Mouse (Mus musculus): ENCODE measurements around the gene Zbtb49. TPM values are rescaled to one million over a fixed set of nuclear protein-coding genes. Genes with fewer than 3 reads are reported as not detected.

The Zbtb49 gene
- total RNA-seq (2014; rRNA removed) = 32.3 and 40.5 TPM in 2 replicates
- polyA plus RNA-seq (2015; fragmentation: Nextera tagmentation; extraction: Ambion mirVana) = 10.3 and 13.9 TPM in 2 replicates

DNA sequence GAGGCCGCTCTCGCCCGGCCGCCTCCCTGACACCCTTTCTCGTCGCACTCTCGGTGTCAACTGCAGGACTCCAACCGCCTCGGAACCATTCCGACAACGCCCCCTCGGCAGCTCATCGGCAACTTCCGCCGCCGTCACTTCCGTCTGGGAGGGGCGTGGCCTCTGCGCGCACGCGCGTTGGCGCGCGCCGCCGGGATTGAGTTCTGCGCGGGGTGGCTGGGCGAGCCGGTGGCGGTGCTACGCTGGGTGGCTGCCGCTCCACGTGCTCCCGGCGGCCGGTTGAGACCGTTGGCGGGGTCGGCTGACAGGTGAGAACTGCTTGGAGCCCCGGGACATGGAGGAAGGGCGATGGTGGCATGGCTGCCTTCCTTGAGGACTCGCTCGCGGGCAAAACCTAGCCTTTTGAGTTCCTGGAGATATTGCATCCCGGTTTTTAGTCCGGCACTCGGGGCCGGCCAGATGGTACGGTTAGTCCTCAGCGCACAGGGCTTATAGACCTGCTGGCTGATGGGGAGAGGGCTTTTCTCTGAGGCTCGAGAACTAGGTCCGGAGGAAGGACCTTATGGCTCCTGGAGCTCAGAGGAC lies at the start of gene Zbtb49, which contains the start of gene Lyar:
Gene Zbtb49 (minus strand): TSS at position 130 of the 585 bp plus-strand sequence.
Gene Lyar (plus strand): TSS at position 143 of the 585 bp plus-strand sequence.
- Histone ChIP-seq H3K9me3 (ENCODE audit: low read length) (no peaks in the 10 kb centered on the region), H3K27me3 (ENCODE audit: insufficient read depth, low read length) (no peaks in the 10 kb centered on the region), H3K4me2 (ENCODE audit: low read depth) (peak within 1 kb of the TSS; percentile 86), H3K4me3 (ENCODE audit: low read depth, low read length) (peak within 1 kb of the TSS; percentile 75), H3K9ac (peak within 1 kb of the TSS; percentile 81), H3K36me3 (ENCODE audit: insufficient read depth) (peaks cover 14% of the 10 kb centered on the region), H3K4me1 (ENCODE audit: insufficient read depth) (peaks cover 8% of the 10 kb centered on the region), H3K27ac (ENCODE audit: low read depth, low read length) (peak within 1 kb of the TSS; percentile 93)
- DNase-seq = peak; percentile 96
- ATAC-seq = peak; percentile 95
- WGBS = under 1% methylated on average over 55 of the region's 55 CpGs
- TF ChIP-seq CTCF (IDR thresholded peaks at IDR 0.05; ENCODE audit: low read depth) = no peak; the same call in 1 of the 2 replicates

DNA sequence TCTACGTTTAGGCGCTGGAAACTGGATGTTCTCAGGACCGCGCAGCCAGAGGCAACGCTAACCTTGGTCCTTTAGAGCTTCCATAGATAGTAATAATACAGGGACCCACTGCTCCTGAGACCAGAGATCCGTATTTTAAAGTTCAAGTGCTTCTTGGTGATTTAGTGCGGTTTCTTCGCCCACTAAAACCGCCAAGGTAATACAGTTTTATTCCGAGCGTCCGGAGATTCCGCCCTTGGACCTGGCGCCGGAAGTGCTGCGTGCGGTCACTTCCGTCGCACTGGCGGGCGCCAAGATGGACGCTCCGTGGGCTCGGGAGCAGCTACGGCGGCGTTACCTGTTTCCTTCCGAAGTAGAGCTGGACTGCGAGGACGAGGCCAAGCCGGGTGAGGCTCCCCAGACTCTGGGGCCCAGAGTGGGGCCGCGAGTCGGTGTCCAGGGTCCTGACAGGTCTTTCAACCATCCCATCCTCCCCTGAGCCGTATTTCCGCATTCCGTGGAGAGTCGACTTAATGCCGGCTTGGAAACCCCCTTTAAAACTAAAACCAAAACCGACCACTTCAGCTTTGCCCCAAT lies 39.9 kb upstream of the Zbtb49 start, which contains the start of gene Tmem128:
Gene Tmem128 (plus strand): TSS at position 79 of the 576 bp plus-strand sequence.
- H3K4me2 ChIP-seq (ENCODE audit: low read depth) = peak within 1 kb of the TSS; percentile 85
- H3K4me3 ChIP-seq (ENCODE audit: low read depth, low read length) = peak within 1 kb of the TSS; percentile 90
- H3K9me3 ChIP-seq (ENCODE audit: low read length) = no peaks in the 10 kb centered on the region
- peaks cover 27% of the 10 kb centered on the region for H3K36me3 ChIP-seq (ENCODE audit: insufficient read depth)
- 2% methylated on average over 40 of the region's 40 CpGs for WGBS
- H3K4me1 ChIP-seq (ENCODE audit: insufficient read depth) = 0 out of 2 replicates have a peak, but pooled peaks cover 5% of the 10 kb centered on the region
- H3K27ac ChIP-seq (ENCODE audit: low read depth, low read length) = peak within 1 kb of the TSS; percentile 86
- TF ChIP-seq CTCF (IDR thresholded peaks at IDR 0.05; ENCODE audit: low read depth) = no peak
- DNase-seq (peak; percentile 86), ATAC-seq (peak; percentile 87)
- H3K9ac ChIP-seq = peak within 1 kb of the TSS; percentile 83
- no peaks in the 10 kb centered on the region for H3K27me3 ChIP-seq (ENCODE audit: insufficient read depth, low read length)

DNA sequence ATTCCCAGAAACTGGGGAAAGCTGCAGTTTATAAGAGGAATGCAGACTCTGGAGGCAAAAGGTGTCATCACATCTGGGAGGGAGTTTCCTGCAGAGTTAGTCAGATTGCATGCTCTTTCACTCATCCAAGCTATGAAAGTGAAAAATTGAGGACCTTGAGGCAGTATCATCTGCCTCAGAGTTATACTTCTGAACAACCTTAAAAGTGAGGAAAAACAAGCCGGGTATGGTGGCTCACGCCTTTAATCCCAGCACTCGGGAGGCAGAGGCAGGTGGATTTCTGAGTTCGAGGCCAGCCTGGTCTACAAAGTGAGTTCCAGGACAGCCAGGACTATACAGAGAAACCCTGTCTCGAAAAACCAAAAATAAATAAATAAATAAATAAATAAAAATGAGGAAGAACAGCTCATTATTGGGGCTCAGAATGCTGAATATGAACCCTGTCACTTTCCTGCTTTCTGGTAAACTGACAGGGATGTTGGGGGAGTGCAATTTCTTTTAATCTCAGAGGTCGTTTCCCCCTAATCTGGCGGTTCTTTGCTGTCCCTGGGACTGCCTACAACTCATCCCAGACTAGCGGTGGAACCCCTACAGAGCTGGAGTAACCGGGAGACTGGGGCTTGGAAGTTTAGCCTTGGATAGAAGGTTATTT lies 39.3 kb upstream of the Zbtb49 start:
- H3K4me2 ChIP-seq (ENCODE audit: low read depth) = peak overlapping the region; percentile 85
- WGBS = 48% methylated on average over 9 of the region's 9 CpGs
- no peak for TF ChIP-seq CTCF (IDR thresholded peaks at IDR 0.05; ENCODE audit: low read depth)
- H3K9me3 ChIP-seq (ENCODE audit: low read length) = no peaks in the 10 kb centered on the region
- 0 out of 2 replicates have a peak, but pooled peaks cover 5% of the 10 kb centered on the region for H3K4me1 ChIP-seq (ENCODE audit: insufficient read depth)
- peak overlapping the region; percentile 90 for H3K4me3 ChIP-seq (ENCODE audit: low read depth, low read length)
- peak overlapping the region; percentile 86 for H3K27ac ChIP-seq (ENCODE audit: low read depth, low read length)
- peaks cover 21% of the 10 kb centered on the region for H3K36me3 ChIP-seq (ENCODE audit: insufficient read depth)
- ATAC-seq (peak; percentile 17), DNase-seq (no peak)
- peak overlapping the region; percentile 83 for H3K9ac ChIP-seq
- H3K27me3 ChIP-seq (ENCODE audit: insufficient read depth, low read length) = no peaks in the 10 kb centered on the region

DNA sequence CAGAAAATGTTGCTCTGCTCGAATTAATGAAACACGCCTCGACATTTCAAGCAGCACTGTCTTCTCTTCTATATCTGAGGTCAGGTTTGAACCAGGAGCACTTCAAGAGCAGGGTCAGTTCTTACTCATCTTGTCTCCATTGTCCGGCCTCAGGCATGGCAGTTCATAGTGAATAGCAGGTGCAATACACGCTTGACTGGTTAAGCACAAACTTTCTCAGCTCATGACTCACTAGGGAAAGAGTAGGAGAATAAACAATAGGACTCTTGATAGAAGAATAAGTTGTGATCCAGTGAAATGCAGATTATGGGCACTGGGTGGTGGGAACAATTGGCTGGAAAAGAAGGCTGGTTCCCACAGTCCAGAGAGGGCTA lies 38.5 kb upstream of the Zbtb49 start:
- peaks cover 13% of the 10 kb centered on the region; the same call in 1 of the 2 replicates for H3K36me3 ChIP-seq (ENCODE audit: insufficient read depth)
- ATAC-seq = no peak
- no peak overlapping the region for H3K27ac ChIP-seq (ENCODE audit: low read depth, low read length)
- no peak for DNase-seq
- H3K9me3 ChIP-seq (ENCODE audit: low read length) = no peaks in the 10 kb centered on the region
- H3K27me3 ChIP-seq (ENCODE audit: insufficient read depth, low read length) = no peaks in the 10 kb centered on the region
- H3K4me1 ChIP-seq (ENCODE audit: insufficient read depth) = 0 out of 2 replicates have a peak, but pooled peaks cover 5% of the 10 kb centered on the region
- TF ChIP-seq CTCF (IDR thresholded peaks at IDR 0.05; ENCODE audit: low read depth) = no peak
- H3K4me2 ChIP-seq (ENCODE audit: low read depth) = no peak overlapping the region
- H3K9ac ChIP-seq = no peak overlapping the region
- WGBS = 81% methylated on average over 5 of the region's 5 CpGs
- H3K4me3 ChIP-seq (ENCODE audit: low read depth, low read length) = no peak overlapping the region

DNA sequence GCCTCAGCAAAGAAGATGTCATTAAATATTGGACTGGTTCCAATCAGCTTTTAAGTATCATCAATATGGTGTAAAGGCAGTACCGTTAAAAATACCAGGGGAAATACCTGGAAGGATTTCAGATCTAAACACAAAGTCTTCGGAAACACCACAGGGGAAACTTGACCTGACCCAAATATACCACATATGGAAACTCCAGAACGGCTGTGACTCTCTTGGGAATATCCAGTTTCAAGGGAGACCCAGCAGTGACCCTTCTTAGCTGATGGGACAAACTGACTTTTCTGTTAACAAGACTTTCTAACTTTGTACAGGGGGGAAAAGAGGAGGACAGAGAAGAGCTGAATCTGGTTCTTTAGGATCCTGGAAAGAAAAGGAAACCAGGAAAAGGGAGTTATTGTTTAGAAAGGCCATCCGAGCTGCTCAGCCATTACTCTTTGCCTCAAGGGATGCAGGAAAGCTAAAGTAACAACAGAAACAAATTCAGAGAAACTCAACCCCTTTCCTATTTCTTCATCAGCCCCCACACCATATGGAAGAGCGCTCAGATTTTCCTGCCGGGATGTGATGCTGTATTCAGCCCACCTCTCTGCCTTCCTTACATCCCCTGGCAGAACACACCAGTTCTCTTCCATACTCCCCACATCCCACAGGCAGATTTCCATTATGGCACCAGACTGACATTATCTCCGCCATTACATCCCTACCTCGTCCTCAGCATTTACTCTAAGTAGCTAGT lies 37.9 kb upstream of the Zbtb49 start:
- DNase-seq (no peak), ATAC-seq (no peak)
- no peaks in the 10 kb centered on the region for H3K9me3 ChIP-seq (ENCODE audit: low read length)
- 0 out of 2 replicates have a peak, but pooled peaks cover 5% of the 10 kb centered on the region for H3K4me1 ChIP-seq (ENCODE audit: insufficient read depth)
- H3K27me3 ChIP-seq (ENCODE audit: insufficient read depth, low read length) = no peaks in the 10 kb centered on the region
- H3K4me3 ChIP-seq (ENCODE audit: low read depth, low read length) = no peak overlapping the region
- WGBS = 86% methylated on average over 8 of the region's 8 CpGs
- H3K36me3 ChIP-seq (ENCODE audit: insufficient read depth) = peaks cover 8% of the 10 kb centered on the region; the same call in 1 of the 2 replicates
- no peak overlapping the region for H3K4me2 ChIP-seq (ENCODE audit: low read depth)
- no peak overlapping the region for H3K9ac ChIP-seq
- no peak overlapping the region for H3K27ac ChIP-seq (ENCODE audit: low read depth, low read length)
- no peak for TF ChIP-seq CTCF (IDR thresholded peaks at IDR 0.05; ENCODE audit: low read depth)

DNA sequence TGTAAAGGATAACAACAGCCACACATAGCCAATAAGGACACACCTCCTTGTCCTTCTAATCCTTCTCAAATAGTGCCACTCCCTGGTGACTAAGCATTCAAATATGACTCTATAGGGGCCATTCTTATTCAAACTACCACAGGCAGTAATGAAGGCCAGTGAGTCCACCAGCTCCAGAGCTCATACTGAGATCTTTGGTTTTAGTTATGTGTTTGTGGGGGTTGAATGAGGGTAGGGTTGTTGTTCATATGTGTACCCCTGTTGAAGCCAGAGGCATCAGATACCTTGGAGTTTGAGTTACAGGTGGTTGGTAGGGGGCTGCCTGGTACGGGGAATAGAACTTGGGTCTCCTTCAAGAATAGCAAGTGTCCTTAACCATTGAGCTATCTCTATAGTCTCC lies 36.3 kb upstream of the Zbtb49 start:
- H3K9ac ChIP-seq = no peak overlapping the region
- no peak for TF ChIP-seq CTCF (IDR thresholded peaks at IDR 0.05; ENCODE audit: low read depth)
- no peak overlapping the region for H3K4me3 ChIP-seq (ENCODE audit: low read depth, low read length)
- H3K36me3 ChIP-seq (ENCODE audit: insufficient read depth) = no peaks in the 10 kb centered on the region
- ATAC-seq (no peak), DNase-seq (no peak)
- no peak overlapping the region for H3K4me2 ChIP-seq (ENCODE audit: low read depth)
- H3K27ac ChIP-seq (ENCODE audit: low read depth, low read length) = no peak overlapping the region
- 0 out of 2 replicates have a peak, but pooled peaks cover 5% of the 10 kb centered on the region for H3K4me1 ChIP-seq (ENCODE audit: insufficient read depth)
- no peaks in the 10 kb centered on the region for H3K27me3 ChIP-seq (ENCODE audit: insufficient read depth, low read length)
- 93% methylated on average over 1 of the region's 1 CpGs for WGBS
- no peaks in the 10 kb centered on the region for H3K9me3 ChIP-seq (ENCODE audit: low read length)
